Mouse (Mus musculus): Measurements from ENCODE around the gene Cplx3. TPM values are rescaled to one million over a fixed set of nuclear protein-coding genes. Genes with fewer than 3 reads are reported as not detected.

Gene Cplx3
- polyA plus RNA-seq, 1 experiment, result 1.1 TPM

DNA sequence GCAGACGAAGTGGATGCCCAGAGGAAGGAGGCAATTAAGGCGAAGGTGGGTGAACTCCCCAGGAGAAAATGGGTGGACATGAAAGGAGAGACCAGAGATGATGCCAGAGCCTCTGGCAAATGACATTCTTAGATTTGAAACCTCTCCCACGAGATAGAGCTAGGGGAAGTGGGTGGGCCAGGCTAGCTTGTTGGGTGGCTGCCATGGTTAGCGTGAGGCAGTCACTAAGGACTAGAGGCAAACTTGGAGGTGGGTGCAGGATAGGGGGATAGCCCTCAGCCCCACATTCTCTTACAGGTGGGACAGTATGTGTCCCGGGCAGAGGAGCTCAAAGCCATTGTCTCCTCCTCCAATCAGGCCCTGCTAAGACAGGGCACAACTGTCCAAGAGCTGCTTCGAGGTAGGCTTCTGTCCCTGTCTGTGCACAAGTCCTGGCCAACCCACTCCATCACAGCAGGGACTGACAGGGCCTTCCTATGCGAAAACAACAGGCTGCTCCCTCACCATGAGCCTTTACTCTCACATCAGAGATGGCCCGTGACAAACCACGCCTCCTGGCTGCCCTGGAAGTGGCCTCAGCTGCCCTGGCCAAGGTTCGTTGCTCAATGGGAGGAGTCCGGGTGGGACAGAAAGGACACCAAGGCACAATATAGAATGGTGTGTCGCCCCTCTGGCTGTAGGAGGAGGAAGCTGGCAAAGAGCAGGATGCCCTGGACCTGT, 12.5 kb downstream of the Cplx3 start:
- TF ChIP-seq FLI1 (IDR thresholded peaks at IDR 0.05; ENCODE audit: low read length), result no peak
- TF ChIP-seq GATA1 (IDR thresholded peaks at IDR 0.05; ENCODE audit: borderline replicate concordance, low read length), result no peak
- Histone ChIP-seq H3K4me3 (replicated peaks) (no peak overlapping the region), H3K4me1 (peaks cover 84% of the 10 kb centered on the region), H3K9me3 (no peaks in the 10 kb centered on the region), H3K36me3 (replicated peaks; ENCODE audit: low read length) (peaks cover 79% of the 10 kb centered on the region), H3K27me3 (replicated peaks) (peaks cover 3% of the 10 kb centered on the region)

DNA sequence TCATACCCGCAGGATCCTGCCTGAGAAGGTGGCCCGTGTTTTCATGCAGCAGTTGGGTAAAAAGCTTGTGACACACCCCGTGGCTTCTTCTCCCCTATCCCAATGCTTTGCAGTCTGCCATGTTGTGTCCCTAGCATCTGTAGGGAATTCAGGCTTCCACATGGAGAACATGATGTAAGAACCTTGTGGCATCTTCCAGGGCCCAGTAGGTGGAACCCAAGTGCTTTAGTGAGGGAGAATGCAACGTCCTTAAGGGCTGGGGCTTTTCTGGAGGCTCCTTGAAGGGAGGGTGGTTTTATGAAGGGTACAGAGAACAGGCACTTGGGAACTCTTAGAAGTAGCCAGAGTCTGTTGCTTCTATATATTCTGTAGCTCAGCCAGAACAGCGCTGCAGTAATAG, 15.4 kb downstream of the Cplx3 start:
- H3K27me3 ChIP-seq (replicated peaks), result no peaks in the 10 kb centered on the region
- H3K4me1 ChIP-seq, result peaks cover 82% of the 10 kb centered on the region
- H3K9me3 ChIP-seq, result no peaks in the 10 kb centered on the region
- peaks cover 84% of the 10 kb centered on the region for H3K36me3 ChIP-seq (replicated peaks; ENCODE audit: low read length)
- TF ChIP-seq FLI1 (IDR thresholded peaks at IDR 0.05; ENCODE audit: low read length) (no peak), GATA1 (IDR thresholded peaks at IDR 0.05; ENCODE audit: borderline replicate concordance, low read length) (no peak)
- peak overlapping the region; percentile 98 for H3K4me3 ChIP-seq (replicated peaks)

- peaks cover 89% of the 10 kb centered on the region for H3K4me1 ChIP-seq
- peak within 1 kb of the TSS; percentile 98 for H3K4me3 ChIP-seq (replicated peaks)
- H3K27me3 ChIP-seq (replicated peaks), result no peaks in the 10 kb centered on the region
- H3K36me3 ChIP-seq (replicated peaks; ENCODE audit: low read length), result peaks cover 83% of the 10 kb centered on the region
- no peak for TF ChIP-seq FLI1 (IDR thresholded peaks at IDR 0.05; ENCODE audit: low read length)
- H3K9me3 ChIP-seq, result no peaks in the 10 kb centered on the region
Observed at GRCm38 (mm10) chr9:57589224-57590126, 16.6 kb downstream of the Cplx3 start, which contains the start of gene Ulk3. Gene Ulk3, plus strand, starts transcription at chr9:57589452.

DNA sequence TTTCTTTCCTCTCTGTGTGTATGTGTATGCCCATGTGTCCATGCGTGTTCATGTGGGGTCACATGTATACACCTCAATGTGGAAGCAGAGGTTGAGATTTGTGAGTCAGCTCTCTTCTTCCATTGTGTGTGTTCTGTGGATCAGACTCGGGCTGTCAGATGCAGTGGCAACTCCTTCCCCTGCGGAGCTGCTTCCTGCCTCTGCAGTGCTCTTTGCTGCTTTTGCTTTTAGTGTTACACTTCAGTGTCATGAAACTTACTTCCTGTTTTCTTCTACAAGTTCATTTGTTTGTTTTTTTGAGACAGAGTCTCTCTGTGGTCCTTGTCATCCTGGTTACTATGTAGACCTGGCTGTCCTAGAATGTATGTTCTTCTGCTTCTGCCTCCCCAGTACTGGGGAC, 21.1 kb downstream of the Cplx3 start:
- H3K36me3 ChIP-seq (replicated peaks; ENCODE audit: low read length), result peaks cover 88% of the 10 kb centered on the region
- H3K4me1 ChIP-seq, result peaks cover 89% of the 10 kb centered on the region
- TF ChIP-seq GATA1 (IDR thresholded peaks at IDR 0.05; ENCODE audit: borderline replicate concordance, low read length) (no peak), FLI1 (IDR thresholded peaks at IDR 0.05; ENCODE audit: low read length) (no peak)
- H3K27me3 ChIP-seq (replicated peaks), result no peaks in the 10 kb centered on the region
- no peak overlapping the region for H3K4me3 ChIP-seq (replicated peaks)
- no peaks in the 10 kb centered on the region for H3K9me3 ChIP-seq

DNA sequence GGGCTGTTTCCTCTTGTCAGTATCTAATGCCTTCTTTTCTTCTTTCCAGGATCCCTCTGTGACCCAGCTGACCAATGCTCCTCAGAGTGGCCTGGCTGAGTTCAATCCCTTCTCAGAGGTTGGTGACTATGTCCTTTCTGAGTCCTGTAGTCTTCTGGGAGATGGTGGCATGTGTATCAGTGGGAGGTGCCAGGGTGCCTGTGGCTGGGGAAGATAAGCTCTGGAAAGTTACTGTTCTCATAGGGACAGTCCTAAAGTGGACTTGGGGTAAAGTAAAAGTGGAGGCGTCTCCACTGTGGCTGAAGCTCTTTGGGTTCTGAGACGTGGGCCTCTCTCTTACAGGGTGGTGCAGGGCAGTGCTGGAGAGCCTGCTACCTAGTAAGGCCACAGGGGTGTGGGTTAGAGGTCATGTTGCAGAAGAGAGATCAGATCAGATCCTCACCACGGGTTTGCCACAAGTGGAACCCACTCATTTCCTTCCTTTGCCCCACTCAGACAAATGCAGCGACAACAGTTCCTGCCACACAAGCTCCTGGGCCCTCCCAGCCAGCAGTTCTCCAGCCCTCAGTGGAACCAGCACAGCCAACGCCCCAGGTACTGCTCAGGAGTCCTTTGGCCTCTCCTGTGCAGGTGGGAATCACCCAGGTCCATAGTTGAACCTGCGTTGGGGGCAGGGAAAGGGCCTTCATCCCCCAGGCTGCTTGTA, 28.8 kb downstream of the Cplx3 start:
- Histone ChIP-seq H3K27me3 (replicated peaks) (no peaks in the 10 kb centered on the region), H3K4me1 (peaks cover 98% of the 10 kb centered on the region), H3K9me3 (no peaks in the 10 kb centered on the region), H3K4me3 (replicated peaks) (peak overlapping the region; percentile 86), H3K36me3 (replicated peaks; ENCODE audit: low read length) (peaks cover 91% of the 10 kb centered on the region)
- TF ChIP-seq FLI1 (IDR thresholded peaks at IDR 0.05; ENCODE audit: low read length), result no peak
- TF ChIP-seq GATA1 (IDR thresholded peaks at IDR 0.05; ENCODE audit: borderline replicate concordance, low read length), result no peak

DNA sequence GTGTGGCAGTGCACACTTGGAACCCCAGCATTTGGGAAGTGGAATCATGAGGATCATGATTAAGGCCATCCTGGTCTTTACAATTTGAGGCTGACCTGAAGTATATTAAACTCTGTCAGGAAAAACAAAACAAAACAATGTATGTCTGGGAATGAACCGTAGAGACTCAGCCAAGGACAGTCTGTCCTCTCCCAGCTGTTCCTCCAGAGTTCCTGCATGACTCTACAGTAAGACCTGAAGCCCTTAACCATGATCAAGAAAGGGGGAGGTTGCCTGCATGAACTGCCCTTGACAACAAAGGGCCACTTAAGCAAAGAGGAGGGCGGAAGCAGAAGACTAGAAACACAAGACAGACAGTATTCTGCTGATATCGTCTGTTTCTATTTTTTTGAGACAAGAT, 30.5 kb downstream of the Cplx3 start:
- H3K36me3 ChIP-seq (replicated peaks; ENCODE audit: low read length), result peaks cover 90% of the 10 kb centered on the region
- H3K9me3 ChIP-seq, result no peaks in the 10 kb centered on the region; the same call in 1 of the 2 replicates
- H3K4me1 ChIP-seq, result peaks cover 98% of the 10 kb centered on the region
- TF ChIP-seq GATA1 (IDR thresholded peaks at IDR 0.05; ENCODE audit: borderline replicate concordance, low read length) (no peak), FLI1 (IDR thresholded peaks at IDR 0.05; ENCODE audit: low read length) (no peak)
- no peaks in the 10 kb centered on the region for H3K27me3 ChIP-seq (replicated peaks)
- H3K4me3 ChIP-seq (replicated peaks), result peak overlapping the region; percentile 67

DNA sequence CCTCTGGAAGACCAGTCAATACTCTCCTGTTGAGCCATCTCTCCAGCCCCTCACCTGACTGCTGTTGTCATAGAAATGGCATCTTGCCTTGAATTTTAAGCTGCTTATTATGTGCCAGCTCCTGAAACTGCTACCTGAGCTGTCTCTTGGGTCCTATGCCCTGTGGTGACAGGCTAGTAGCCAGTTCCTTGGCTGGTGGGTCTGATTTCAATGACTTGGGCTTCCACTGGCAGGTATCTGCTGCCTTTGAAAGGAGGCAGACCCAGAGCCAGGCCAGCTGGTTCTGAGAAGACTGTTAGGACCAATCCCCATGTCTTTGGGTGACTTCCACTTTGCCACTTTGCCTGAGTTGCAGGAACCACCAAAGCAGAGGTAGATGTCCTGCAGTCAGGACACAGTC, 31.7 kb downstream of the Cplx3 start:
- H3K36me3 ChIP-seq (replicated peaks; ENCODE audit: low read length), result peaks cover 88% of the 10 kb centered on the region
- H3K4me3 ChIP-seq (replicated peaks), result peak overlapping the region; percentile 29
- H3K27me3 ChIP-seq (replicated peaks), result no peaks in the 10 kb centered on the region
- TF ChIP-seq GATA1 (IDR thresholded peaks at IDR 0.05; ENCODE audit: borderline replicate concordance, low read length) (no peak), FLI1 (IDR thresholded peaks at IDR 0.05; ENCODE audit: low read length) (no peak)
- no peaks in the 10 kb centered on the region; the same call in 1 of the 2 replicates for H3K9me3 ChIP-seq
- H3K4me1 ChIP-seq, result peaks cover 96% of the 10 kb centered on the region

DNA sequence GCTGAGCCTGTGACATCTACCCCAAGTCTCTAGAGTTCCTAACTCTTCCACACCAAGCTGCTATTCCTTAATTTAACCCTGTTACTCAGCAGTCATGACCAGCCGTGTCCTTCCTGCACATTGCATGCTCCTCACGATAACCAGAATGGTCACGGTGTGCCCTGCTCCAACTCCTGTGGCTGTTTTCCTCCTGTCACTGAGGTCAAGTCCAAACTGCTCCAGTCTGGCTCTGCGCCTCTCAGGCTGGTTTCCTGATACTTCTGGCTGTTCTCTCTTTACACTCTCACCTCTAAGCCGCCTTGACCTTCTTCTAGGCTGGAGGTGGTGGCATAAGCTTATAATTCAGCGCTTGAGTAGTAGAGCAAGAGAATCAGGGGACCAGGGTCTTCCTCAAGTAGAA, 37.6 kb downstream of the Cplx3 start:
- H3K4me3 ChIP-seq (replicated peaks), result peak overlapping the region; percentile 57
- TF ChIP-seq FLI1 (IDR thresholded peaks at IDR 0.05; ENCODE audit: low read length) (no peak), GATA1 (IDR thresholded peaks at IDR 0.05; ENCODE audit: borderline replicate concordance, low read length) (no peak)
- peaks cover 89% of the 10 kb centered on the region for H3K36me3 ChIP-seq (replicated peaks; ENCODE audit: low read length)
- H3K27me3 ChIP-seq (replicated peaks), result no peaks in the 10 kb centered on the region
- H3K4me1 ChIP-seq, result peaks cover 98% of the 10 kb centered on the region
- no peaks in the 10 kb centered on the region; the same call in 1 of the 2 replicates for H3K9me3 ChIP-seq

GRCm38 (mm10) chr9:57566846-57567245, 39.2 kb downstream of the Cplx3 start:
- Histone ChIP-seq H3K4me1 (peaks cover 98% of the 10 kb centered on the region), H3K9me3 (no peaks in the 10 kb centered on the region; the same call in 1 of the 2 replicates), H3K36me3 (replicated peaks; ENCODE audit: low read length) (peaks cover 79% of the 10 kb centered on the region), H3K27me3 (replicated peaks) (no peaks in the 10 kb centered on the region), H3K4me3 (replicated peaks) (peak overlapping the region; percentile 17)
- no peak for TF ChIP-seq FLI1 (IDR thresholded peaks at IDR 0.05; ENCODE audit: low read length)

Measured in megakaryocyte, embryonic 14.5 days (primary cell).